Mouse (Mus musculus) bone marrow, adult 2 months (tissue): ENCODE data around the gene Cdc34. TPM values are rescaled to one million over a fixed set of nuclear protein-coding genes. Genes with fewer than 3 reads are reported as not detected.

ENCODE experiments used
- H3K27ac ChIP-seq: fragments of 200-500 bp; 2 replicates; pipeline ENCODE4 v1.5.1; 2012; ENCODE audit warnings: low read depth, mild to moderate bottlenecking, control low read depth, inconsistent platforms, low read length; ENCODE audit not compliant: control insufficient read depth, poor library complexity, insufficient read depth
- H3K4me1 ChIP-seq: fragments of 200-500 bp; 2 replicates; pipeline ENCODE4 v1.6.1; 2011; ENCODE audit warnings: low read length; ENCODE audit not compliant: control insufficient read depth, insufficient read depth
- H3K4me3 ChIP-seq: fragments of 200-500 bp; replicated peaks from 2 replicates; pipeline ENCODE3; 2011; ENCODE audit warnings: mild to moderate bottlenecking, low read depth, low read length, control low read depth; ENCODE audit not compliant: control insufficient read depth
- CTCF ChIP-seq: fragments of 200-500 bp; IDR thresholded peaks from 2 replicates; pipeline ENCODE4 v1.5.1; 2011; ENCODE audit warnings: low read length, control low read depth; ENCODE audit not compliant: control insufficient read depth, insufficient read depth
- POLR2A ChIP-seq: fragments of 200-500 bp; IDR thresholded peaks from 2 replicates; pipeline ENCODE4 v1.6.1; 2011; ENCODE audit warnings: low read depth, mild to moderate bottlenecking, control low read depth, low read length, borderline replicate concordance; ENCODE audit not compliant: control insufficient read depth
- WGBS: fragments of 180-500 bp; shearing (Covaris S2); methylation state at CpG from one replicate; pipeline ENCODE4 v1.1.7; 2018; 5-methylcytosine and 5-hydroxymethylcytosine counted together
- polyA plus RNA-seq: library from polyadenylated mRNA; stranded (reverse); fragments of >200 nt; gene quantifications from 2 replicates; pipeline ENCODE4 v1.2.4, GENCODE M21; 2011; ENCODE audit warnings: low replicate concordance; ENCODE audit not compliant: missing spikeins, insufficient read depth, insufficient read length

Gene Cdc34
- polyA plus RNA-seq, 1 experiment = 98.6 TPM

DNA sequence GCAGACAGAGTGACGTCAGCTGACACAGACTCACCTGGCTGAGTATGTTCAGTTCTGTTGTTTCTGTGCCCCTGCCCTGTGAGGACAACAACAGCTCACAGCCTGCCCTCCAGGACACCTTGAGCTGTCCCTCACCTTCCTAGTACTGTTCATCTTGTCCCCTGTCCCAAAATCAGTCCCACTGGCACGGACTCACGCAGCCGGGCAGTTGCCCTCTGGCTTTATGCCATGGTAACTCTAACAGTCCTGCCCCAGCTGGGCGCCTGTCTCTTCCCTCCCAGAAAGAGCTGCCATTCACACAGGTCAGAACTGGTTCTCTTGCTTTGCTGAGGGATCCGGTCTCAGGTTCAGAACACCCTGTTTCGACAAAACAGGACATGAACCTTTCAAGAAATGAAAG, 29.2 kb upstream of the Cdc34 start:
- Histone ChIP-seq H3K4me3 (no peak overlapping the region), H3K4me1 (no peaks in the 10 kb centered on the region), H3K27ac (no peak overlapping the region)
- 74% methylated on average over 7 of the region's 7 CpGs for WGBS
- TF ChIP-seq POLR2A = no peak
- no peak for TF ChIP-seq CTCF

DNA sequence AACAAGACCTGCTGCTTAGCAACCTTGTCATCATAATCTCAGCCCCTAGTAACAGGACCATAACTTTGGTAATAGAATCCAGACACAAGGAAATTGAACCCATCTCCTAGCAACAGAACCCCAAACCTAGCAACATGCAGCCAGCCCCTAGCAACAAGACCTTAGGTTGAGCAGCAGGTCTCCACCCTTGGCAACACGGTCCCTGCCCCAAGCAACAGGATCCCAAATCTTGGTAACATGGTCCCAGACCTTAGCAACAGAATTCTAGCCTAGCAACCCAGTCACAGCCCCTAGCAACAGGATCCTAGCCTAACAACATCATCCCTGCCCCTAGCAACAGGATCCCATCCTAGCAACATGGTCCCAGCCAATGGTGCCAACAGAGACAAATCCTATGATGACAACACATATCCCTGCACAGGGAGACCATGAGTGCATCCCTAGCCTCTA, 27.0 kb upstream of the Cdc34 start:
- TF ChIP-seq CTCF (no peak), POLR2A (no peak)
- H3K27ac ChIP-seq = no peak overlapping the region
- no peak overlapping the region for H3K4me3 ChIP-seq
- H3K4me1 ChIP-seq = no peaks in the 10 kb centered on the region
- 52% methylated on average over 1 of the region's 1 CpGs for WGBS

DNA sequence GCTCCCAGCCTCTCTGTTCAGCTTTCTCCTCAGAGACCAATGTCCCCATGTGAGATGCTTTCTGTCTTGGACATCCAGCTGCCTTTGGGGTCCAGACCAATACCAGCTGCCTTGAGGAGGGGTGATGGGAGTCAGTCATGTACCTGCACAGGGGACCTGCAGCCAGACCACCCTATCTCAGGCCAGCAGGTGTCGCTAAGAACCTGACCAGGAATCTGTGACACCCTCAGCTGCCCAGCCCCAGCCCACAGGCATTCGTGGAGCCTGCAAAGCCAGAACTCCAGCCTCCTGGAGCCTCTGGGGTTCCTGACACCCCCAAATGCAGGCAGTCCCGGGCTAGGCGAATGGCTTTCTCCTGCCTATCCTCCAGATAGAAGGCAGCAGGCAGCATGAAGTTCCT, 23.2 kb upstream of the Cdc34 start:
- WGBS = 32% methylated on average over 4 of the region's 4 CpGs
- H3K4me3 ChIP-seq = no peak overlapping the region
- TF ChIP-seq CTCF (peak; percentile 43), POLR2A (no peak)

DNA sequence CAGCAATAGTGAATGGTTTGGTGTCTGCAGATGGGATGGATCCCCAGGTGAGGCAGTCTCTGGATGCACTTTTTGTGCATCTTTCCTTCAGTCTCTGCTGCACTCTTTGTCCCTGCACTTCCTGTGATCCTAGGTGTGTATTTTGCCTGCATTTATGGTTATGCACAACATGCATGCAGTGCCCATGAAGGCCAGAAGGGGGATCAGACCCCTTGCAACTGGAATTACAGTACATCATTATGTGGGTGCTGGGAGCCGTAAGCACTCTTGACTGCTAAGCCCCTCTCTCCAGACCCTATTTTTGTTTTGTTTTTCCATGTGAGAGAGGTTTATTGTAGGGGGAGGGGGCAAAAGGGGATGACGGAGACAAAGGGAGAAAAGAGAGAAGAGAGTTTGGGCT, 21.7 kb upstream of the Cdc34 start:
- 80% methylated on average over 2 of the region's 2 CpGs for WGBS
- TF ChIP-seq POLR2A = no peak
- TF ChIP-seq CTCF = 0 out of 2 replicates have a peak, but pooled peaks have one; percentile 8
- Histone ChIP-seq H3K4me1 (no peaks in the 10 kb centered on the region), H3K4me3 (no peak overlapping the region), H3K27ac (no peak overlapping the region)

More for the DNA sequence above, 23.2 kb upstream of the Cdc34 start:
- no peak overlapping the region for H3K27ac ChIP-seq
- no peaks in the 10 kb centered on the region for H3K4me1 ChIP-seq

DNA sequence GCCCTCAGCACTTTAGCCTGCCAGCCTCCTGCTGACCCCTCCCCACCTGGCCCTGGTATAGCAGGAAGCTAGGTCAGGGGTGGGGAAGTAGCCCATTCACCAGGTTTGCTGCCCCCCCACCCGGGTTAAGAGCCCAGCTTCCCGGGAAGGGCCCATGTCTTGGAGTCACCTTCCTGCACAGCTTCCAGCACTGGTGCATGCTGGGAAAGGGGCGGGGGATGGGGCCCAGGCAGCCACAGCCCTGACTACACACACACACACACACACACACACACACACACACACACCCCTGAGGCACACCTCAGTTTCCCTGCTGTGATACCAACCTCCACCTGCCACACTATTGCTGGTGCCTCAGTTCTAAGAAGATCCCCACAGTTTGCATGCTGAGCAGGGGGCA, 20.1 kb upstream of the Cdc34 start:
- H3K4me1 ChIP-seq = no peaks in the 10 kb centered on the region
- WGBS = 52% methylated on average over 3 of the region's 3 CpGs
- no peak overlapping the region for H3K27ac ChIP-seq
- H3K4me3 ChIP-seq = no peak overlapping the region
- TF ChIP-seq POLR2A (no peak), CTCF (no peak)

DNA sequence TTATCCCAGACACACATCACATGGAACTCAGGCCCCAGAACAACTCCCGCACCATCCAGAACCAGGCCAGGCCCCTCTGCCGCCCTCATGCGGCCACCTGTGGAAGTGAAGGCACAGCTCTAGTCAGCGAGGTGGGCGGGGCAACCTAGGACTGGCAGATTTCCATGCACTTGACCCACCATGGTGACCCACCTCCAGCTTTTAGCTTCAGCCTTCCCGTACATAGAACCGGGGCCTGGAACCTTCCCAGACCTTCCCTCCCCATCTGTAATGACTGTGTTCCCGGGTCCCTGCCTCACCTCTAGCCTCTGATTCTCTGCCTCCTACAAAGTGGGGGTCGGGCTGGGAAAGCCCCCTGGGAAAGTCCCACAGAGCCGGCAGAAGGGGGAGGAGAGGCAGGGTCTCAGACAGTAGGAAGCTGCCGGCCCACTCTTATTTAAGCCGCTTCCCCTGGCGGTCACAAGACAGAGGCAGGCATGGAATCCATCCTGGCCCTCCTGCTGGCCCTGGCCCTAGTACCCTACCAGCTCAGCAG, 17.8 kb upstream of the Cdc34 start, which contains the start of gene Madcam1:
Madcam1 (plus strand) TSS at position 429 of the 535 bp plus-strand sequence.
- 19% methylated on average over 13 of the region's 13 CpGs for WGBS
- Histone ChIP-seq H3K27ac (no peak within 1 kb of the TSS), H3K4me3 (no peak within 1 kb of the TSS), H3K4me1 (no peaks in the 10 kb centered on the region)
- TF ChIP-seq POLR2A (no peak), CTCF (peak; percentile 90)

DNA sequence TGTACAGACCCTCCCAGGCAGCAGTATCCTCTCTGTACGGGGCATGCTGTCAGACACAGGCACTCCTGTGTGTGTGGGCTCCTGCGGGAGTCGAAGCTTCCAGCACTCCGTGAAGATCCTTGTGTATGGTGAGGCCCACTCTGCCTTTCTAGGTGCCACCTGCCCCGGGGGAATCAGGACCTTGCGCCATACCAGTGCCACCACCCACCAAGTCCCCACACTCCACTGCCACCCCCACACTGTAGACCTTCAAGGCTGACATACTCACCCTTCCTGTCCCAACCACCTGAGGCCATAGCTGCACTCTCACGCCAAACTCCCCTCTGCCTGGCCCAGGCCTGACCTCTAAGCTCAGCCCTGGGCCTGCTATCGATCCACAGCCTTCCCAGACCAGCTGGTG, 16.9 kb upstream of the Cdc34 start:
- no peak for TF ChIP-seq POLR2A
- TF ChIP-seq CTCF = no peak
- no peak overlapping the region for H3K4me3 ChIP-seq
- H3K4me1 ChIP-seq = peaks cover under 1% of the 10 kb centered on the region
- 79% methylated on average over 8 of the region's 8 CpGs for WGBS
- H3K27ac ChIP-seq = no peak overlapping the region

DNA sequence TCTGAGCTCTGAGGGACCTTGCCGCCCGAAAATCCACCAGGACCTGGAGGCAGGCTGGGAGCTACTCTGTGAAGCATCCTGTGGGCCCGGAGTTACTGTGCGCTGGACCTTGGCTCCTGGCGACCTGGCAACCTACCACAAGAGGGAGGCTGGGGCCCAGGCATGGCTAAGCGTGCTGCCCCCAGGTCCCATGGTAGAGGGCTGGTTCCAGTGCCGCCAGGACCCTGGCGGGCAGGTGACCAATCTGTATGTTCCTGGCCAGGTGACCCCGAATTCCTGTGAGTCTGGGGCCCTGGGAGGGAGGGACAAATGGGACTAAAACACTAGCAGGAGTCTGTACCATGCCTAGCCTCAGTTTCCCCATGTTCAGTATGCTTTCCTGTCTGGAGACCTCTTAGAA, 15.5 kb upstream of the Cdc34 start:
- TF ChIP-seq CTCF = no peak
- TF ChIP-seq POLR2A = no peak
- peaks cover 5% of the 10 kb centered on the region for H3K4me1 ChIP-seq
- no peak overlapping the region for H3K4me3 ChIP-seq
- no peak overlapping the region for H3K27ac ChIP-seq
- WGBS = 75% methylated on average over 9 of the region's 9 CpGs

DNA sequence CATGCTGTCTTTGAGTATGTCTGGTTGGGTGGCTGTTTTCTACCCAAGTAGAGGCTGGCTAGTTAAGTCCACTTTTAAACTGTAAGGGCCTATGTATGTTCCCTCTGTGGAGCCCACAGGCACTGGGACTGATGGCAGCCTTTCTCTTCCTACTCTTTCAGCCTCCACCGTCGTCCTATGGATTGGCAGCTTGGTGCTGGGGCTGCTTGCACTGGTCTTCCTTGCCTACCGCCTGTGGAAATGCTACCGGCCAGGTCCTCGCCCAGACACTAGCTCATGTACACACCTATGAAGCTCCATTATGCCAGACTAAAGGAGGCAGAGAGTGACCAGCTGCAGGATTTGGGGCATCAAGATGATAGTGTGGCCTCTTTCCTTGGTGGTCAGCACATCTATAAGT, 13.9 kb upstream of the Cdc34 start:
- H3K27ac ChIP-seq = no peak overlapping the region
- WGBS = 78% methylated on average over 5 of the region's 5 CpGs
- no peak for TF ChIP-seq CTCF
- no peak for TF ChIP-seq POLR2A
- no peak overlapping the region for H3K4me3 ChIP-seq
- H3K4me1 ChIP-seq = peaks cover 5% of the 10 kb centered on the region
